Mouse (Mus musculus) heart, embryonic 16.5 days (tissue): ENCODE results near the gene Tlk1. TPM values are rescaled to one million over a fixed set of nuclear protein-coding genes. Genes with fewer than 3 reads are reported as not detected.
"Not testable (repeated sequence)": the region's sequence is repeated elsewhere in the genome, so short reads cannot be mapped to it uniquely, and the experiment has no call there.

Experiments used
- ATAC-seq: fragments of 200-750 bp; cut with Nextera tagmentation; replicated peaks from 2 replicates; pipeline ENCODE4 v1.8.0; 2017; ENCODE audit warnings: moderate number of reproducible peaks; ENCODE audit not compliant: insufficient read depth, low FRiP score; ENCODE audit errors: extremely low read depth
- H3K27ac ChIP-seq: fragments of 300-500 bp; sonication (generic); 2 replicates; pipeline ENCODE4 v1.5.1; 2014; ENCODE audit warnings: mild to moderate bottlenecking, low read length, control low read depth, moderate library complexity
- H3K27me3 ChIP-seq: fragments of 300-500 bp; sonication (generic); 2 replicates; pipeline ENCODE4 v1.6.1; 2014; ENCODE audit warnings: low read length, mixed read lengths; ENCODE audit not compliant: control insufficient read depth, insufficient read depth
- H3K36me3 ChIP-seq: fragments of 300-500 bp; sonication (generic); 2 replicates; pipeline ENCODE4 v1.6.1; 2014; ENCODE audit not compliant: control insufficient read depth, insufficient read depth
- H3K4me1 ChIP-seq: fragments of 300-500 bp; sonication (generic); 2 replicates; pipeline ENCODE4 v1.6.1; 2014; ENCODE audit warnings: low read length, mixed read lengths; ENCODE audit not compliant: control insufficient read depth, insufficient read depth
- H3K4me2 ChIP-seq: fragments of 300-500 bp; sonication (generic); 2 replicates; pipeline ENCODE4 v1.6.1; 2014; ENCODE audit warnings: low read depth, mild to moderate bottlenecking, control low read depth, low read length
- H3K4me3 ChIP-seq: fragments of 300-500 bp; sonication (generic); 2 replicates; pipeline ENCODE4 v1.5.1; 2014; ENCODE audit warnings: mild to moderate bottlenecking, control low read depth, low read length
- H3K9ac ChIP-seq: fragments of 300-500 bp; sonication (generic); 2 replicates; pipeline ENCODE4 v1.6.1; 2014; ENCODE audit warnings: low read length, control low read depth
- H3K9me3 ChIP-seq: fragments of 300-500 bp; sonication (generic); replicated peaks from 2 replicates; pipeline ENCODE4 v1.6.1; 2016; ENCODE audit warnings: low read length; ENCODE audit not compliant: control insufficient read depth
- WGBS: fragments of 180-500 bp; shearing (Covaris S2); extraction: QIAGEN DNeasy Blood & Tissue Kit; methylation state at CpG from one replicate; pipeline ENCODE4 v1.1.7; 2014; 5-methylcytosine and 5-hydroxymethylcytosine counted together
- polyA plus RNA-seq: library from polyadenylated mRNA; unstranded; fragments of >200 nt; fragmentation: Nextera tagmentation; extraction: Ambion mirVana; gene quantifications from 2 replicates; pipeline ENCODE4 v1.2.1, GENCODE M21; 2015

Gene Tlk1
- polyA plus RNA-seq, 1 experiment from 2014 or later, result 19.4 TPM

DNA sequence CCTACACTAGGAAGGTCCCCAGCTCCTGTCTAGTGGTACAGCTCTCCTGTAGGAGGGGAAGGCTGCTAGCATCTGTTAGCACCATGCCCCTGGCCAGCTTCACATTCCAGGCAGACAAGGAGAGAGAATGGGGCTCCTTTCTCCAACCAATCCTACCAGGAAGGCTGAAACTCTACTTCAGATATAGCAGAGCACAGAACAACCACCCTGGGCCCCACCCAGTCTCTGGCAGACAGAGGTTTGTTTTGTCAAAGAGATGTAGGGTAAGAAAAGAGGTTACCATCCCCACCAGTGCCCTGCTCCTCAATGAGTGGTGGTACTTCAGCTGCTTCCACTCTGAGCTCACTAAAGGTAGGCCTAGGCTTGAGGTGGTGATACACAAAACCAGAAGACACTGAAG is 16.8 kb downstream of the Tlk1 start:
- no peak for ATAC-seq
- no peaks in the 10 kb centered on the region for H3K9me3 ChIP-seq
- no peak overlapping the region for H3K4me2 ChIP-seq
- H3K4me1 ChIP-seq, result peaks cover 20% of the 10 kb centered on the region
- H3K36me3 ChIP-seq, result no peaks in the 10 kb centered on the region
- no peak overlapping the region for H3K4me3 ChIP-seq
- H3K27ac ChIP-seq, result peak overlapping the region; percentile 46; the same call in 1 of the 2 replicates
- no peaks in the 10 kb centered on the region for H3K27me3 ChIP-seq
- H3K9ac ChIP-seq, result no peak overlapping the region

DNA sequence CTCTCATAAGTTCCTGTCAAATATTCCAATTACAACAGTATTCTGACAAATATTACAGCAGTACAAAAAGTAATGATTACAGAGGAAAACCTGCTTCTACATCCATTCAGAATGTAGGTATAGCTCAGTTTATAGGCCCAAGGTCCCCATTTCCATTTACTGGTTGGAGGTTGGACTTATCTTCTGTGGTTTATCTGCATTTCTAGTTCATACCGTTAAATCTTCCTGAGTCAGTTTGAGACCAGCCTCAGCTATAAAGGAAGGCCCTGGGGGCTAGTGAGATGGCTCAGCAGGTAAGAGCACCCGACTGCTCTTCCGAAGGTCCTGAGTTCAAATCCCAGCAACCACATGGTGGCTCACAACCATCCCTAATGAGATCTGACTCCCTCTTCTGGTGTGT is 17.9 kb downstream of the Tlk1 start:
- not testable (repeated sequence) for ATAC-seq, H3K27ac ChIP-seq, H3K36me3 ChIP-seq, H3K9ac ChIP-seq, H3K4me3 ChIP-seq, H3K4me2 ChIP-seq, H3K9me3 ChIP-seq, H3K27me3 ChIP-seq
- H3K4me1 ChIP-seq, result peaks cover 23% of the 10 kb centered on the region
- 77% methylated on average over 3 of the region's 3 CpGs for WGBS

DNA sequence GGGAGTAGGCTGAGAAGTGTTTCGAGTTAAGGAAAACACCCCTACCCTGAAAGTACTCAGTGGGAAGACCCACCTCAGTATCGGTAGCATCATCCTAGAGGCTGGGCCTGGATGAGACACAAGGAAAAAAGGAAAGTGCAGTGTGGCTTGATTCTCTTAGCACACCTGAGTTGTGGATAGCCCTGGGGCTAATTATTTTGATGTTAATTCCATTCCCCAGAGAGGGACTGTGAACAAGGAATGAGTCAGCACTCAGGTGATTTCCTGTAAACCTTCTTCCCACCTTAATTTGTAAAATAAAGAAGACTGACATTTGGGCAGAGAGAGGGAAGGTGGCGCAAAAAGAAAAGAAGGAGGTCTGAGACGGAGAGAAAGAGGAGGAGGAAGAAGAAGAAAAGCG is 19.5 kb downstream of the Tlk1 start:
- 92% methylated on average over 5 of the region's 5 CpGs for WGBS
- Histone ChIP-seq H3K9ac (no peak overlapping the region), H3K4me3 (no peak overlapping the region), H3K36me3 (no peaks in the 10 kb centered on the region), H3K4me1 (peaks cover 28% of the 10 kb centered on the region), H3K4me2 (no peak overlapping the region), H3K27me3 (no peaks in the 10 kb centered on the region), H3K27ac (no peak overlapping the region), H3K9me3 (no peaks in the 10 kb centered on the region)
- ATAC-seq, result no peak

DNA sequence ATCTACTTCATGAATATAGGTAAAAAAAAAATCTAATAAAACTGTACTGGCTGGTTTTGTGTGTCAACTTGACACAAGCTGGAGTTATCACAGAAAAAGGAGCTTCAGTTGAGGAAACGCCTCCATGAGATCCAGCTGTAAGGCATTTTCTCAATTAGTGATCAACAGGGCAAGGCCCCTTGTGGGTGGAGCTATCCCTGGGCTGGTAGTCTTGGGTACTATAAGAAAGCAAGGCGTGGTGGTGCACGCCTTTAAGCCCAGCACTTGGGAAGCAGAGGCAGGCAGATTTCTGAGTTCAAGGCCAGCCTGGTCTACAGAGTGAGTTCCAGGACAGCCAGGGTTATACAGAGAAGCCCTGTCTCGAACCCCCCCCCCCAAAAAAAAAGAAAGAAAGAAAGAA is 21.8 kb downstream of the Tlk1 start:
- H3K27ac ChIP-seq, H3K36me3 ChIP-seq, H3K9me3 ChIP-seq, H3K4me2 ChIP-seq, H3K4me3 ChIP-seq, ATAC-seq, H3K27me3 ChIP-seq, H3K9ac ChIP-seq: not testable (repeated sequence)
- peaks cover 28% of the 10 kb centered on the region for H3K4me1 ChIP-seq
- WGBS, result 90% methylated on average over 4 of the region's 4 CpGs

DNA sequence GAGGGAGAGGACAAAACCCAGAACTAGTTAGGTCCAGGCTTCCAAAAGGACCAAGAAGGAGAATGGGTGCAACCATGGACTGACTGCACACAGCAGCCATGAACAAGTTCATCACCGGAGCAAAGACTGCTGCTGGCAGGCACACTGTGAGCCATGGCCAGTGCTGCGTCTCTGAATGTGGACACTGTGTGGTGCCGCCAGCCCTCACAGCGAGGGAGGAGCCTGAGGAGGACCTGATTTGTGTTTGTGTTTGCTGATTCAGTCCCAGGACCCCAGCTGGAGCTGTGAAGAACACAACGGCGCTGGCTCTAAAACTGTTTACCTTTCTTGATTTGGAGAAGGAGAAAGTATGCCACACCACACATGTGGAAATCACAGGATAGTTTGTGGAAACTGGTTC is 22.9 kb downstream of the Tlk1 start:
- Histone ChIP-seq H3K4me3 (no peak overlapping the region), H3K9me3 (no peaks in the 10 kb centered on the region), H3K4me2 (no peak overlapping the region), H3K4me1 (peaks cover 29% of the 10 kb centered on the region), H3K36me3 (no peaks in the 10 kb centered on the region), H3K9ac (no peak overlapping the region), H3K27me3 (no peaks in the 10 kb centered on the region), H3K27ac (no peak overlapping the region)
- 40% methylated on average over 6 of the region's 6 CpGs for WGBS
- ATAC-seq, result no peak; the same call in 1 of the 2 replicates

DNA sequence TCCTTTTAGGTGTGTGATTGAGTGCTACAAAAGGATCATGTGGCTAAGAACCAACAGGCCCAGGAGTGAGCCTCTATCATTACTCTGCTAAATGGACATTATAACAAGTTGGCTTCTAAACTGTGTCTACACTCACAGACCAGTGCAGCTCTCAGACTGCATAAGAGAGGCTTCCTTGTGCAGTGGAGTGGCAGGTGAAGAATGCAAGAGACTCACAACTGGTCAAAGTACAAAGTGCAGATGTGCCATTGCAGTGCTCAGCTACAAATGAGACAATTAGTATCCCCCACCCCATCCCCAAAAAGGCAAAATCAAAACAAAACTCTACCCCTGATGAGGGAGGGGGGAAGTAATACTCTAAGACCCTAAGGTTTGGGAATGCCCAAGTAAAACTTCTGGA is 24.0 kb downstream of the Tlk1 start:
- Histone ChIP-seq H3K4me3 (no peak overlapping the region), H3K9me3 (no peaks in the 10 kb centered on the region), H3K9ac (no peak overlapping the region), H3K27me3 (no peaks in the 10 kb centered on the region), H3K27ac (no peak overlapping the region; the same call in 1 of the 2 replicates), H3K4me2 (no peak overlapping the region), H3K4me1 (peaks cover 29% of the 10 kb centered on the region), H3K36me3 (no peaks in the 10 kb centered on the region)
- no peak for ATAC-seq

DNA sequence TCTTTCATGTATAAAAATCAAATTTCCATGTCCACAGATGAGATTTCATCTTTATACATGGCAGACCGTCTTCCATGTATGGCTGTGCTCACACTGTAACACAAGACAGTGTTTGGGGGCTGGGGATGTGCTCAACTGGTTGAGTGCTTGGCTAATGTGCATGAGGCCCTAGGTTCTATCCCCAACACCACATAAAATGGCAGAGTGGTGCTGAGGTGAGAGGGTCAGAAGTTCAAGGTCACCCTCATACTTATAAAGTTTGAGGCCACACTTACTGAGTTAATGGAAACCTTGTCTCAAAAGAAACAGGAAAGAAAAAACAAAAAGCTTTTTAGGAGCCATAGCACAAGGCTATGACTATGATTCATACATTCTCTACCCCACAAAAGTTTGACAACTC is 25.1 kb downstream of the Tlk1 start:
- H3K9me3 ChIP-seq, result no peaks in the 10 kb centered on the region
- H3K27me3 ChIP-seq, result no peaks in the 10 kb centered on the region
- H3K4me2 ChIP-seq, result no peak overlapping the region
- peaks cover 29% of the 10 kb centered on the region for H3K4me1 ChIP-seq
- no peaks in the 10 kb centered on the region for H3K36me3 ChIP-seq
- 84% methylated on average over 1 of the region's 1 CpGs for WGBS
- no peak overlapping the region for H3K9ac ChIP-seq
- H3K27ac ChIP-seq, result peak overlapping the region; percentile 15; the same call in 1 of the 2 replicates
- no peak overlapping the region for H3K4me3 ChIP-seq
- ATAC-seq, result no peak

DNA sequence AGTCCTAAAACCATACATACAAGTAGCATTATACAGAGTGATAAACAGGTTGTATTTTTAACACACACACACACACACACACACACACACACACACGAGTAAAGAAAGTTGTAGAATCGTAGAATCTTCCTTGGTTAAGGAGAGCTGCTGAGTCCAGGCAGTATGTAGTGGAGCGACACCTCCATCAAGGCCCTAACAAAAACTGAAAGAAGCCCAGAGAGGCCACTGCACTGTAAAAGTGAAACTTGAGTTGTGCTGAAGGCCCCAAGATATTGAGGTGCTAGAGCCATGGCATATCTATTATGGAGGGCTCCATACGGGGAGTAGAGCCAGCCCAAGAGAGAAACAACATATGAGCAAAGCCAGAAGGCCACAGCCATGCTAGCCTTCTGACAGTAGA is 32.3 kb downstream of the Tlk1 start:
- Histone ChIP-seq H3K4me3 (no peak overlapping the region), H3K4me2 (no peak overlapping the region), H3K36me3 (no peaks in the 10 kb centered on the region), H3K9me3 (no peaks in the 10 kb centered on the region), H3K27ac (no peak overlapping the region), H3K27me3 (no peaks in the 10 kb centered on the region), H3K4me1 (peaks cover 12% of the 10 kb centered on the region), H3K9ac (no peak overlapping the region)
- 67% methylated on average over 4 of the region's 4 CpGs for WGBS
- no peak for ATAC-seq

DNA sequence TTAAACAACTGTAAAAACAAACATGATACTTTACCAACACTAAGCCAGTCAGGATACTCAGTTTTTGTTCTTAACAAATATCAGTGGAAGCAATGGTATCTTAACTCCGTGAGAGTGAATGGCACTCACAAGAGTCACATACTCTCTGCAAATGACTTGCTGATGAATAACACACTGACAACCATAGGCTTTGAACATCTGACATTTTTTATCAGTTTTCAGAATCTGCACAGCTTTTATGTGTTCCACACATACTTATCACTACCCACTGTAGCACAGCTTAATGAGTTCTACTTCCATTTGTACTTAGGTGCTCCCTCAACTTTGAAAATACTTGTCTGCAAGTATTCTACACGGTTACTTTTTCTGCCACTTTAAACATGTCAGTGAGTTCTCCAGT is 35.3 kb downstream of the Tlk1 start:
- no peak for ATAC-seq
- Histone ChIP-seq H3K36me3 (no peaks in the 10 kb centered on the region), H3K4me3 (no peak overlapping the region), H3K4me1 (peaks cover 7% of the 10 kb centered on the region; the same call in 1 of the 2 replicates), H3K27me3 (no peaks in the 10 kb centered on the region), H3K27ac (no peak overlapping the region), H3K9ac (no peak overlapping the region), H3K9me3 (no peaks in the 10 kb centered on the region), H3K4me2 (no peak overlapping the region)
- 58% methylated on average over 2 of the region's 2 CpGs for WGBS

DNA sequence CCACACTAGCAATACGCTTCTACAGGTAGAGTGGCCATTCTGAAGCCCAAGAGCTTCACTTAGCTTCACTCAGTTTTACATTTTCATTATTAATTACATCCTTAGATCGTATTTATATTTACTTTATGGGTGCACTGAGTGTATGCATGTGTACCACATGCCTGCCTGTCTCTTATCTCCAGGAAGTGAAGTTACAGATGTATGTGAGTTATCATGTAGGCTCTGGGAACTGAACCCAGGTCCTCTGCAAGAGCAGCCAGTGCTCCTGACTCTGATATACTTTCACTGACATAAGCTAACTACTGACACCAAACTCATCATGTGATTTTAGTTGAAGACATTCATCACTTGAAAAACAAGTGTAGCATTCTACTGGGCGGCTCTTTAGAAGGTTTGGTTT is 36.2 kb downstream of the Tlk1 start:
- 84% methylated on average over 3 of the region's 3 CpGs for WGBS
- Histone ChIP-seq H3K27ac (no peak overlapping the region), H3K9me3 (no peaks in the 10 kb centered on the region), H3K27me3 (no peaks in the 10 kb centered on the region), H3K4me1 (peaks cover 7% of the 10 kb centered on the region; the same call in 1 of the 2 replicates), H3K9ac (no peak overlapping the region), H3K4me2 (no peak overlapping the region), H3K4me3 (no peak overlapping the region), H3K36me3 (no peaks in the 10 kb centered on the region)
- no peak for ATAC-seq
